Mouse (Mus musculus): ENCODE data around the gene Vmn1r175. TPM values are rescaled to one million over a fixed set of nuclear protein-coding genes. Genes with fewer than 3 reads are reported as not detected.

The Vmn1r175 gene
- polyA plus RNA-seq (2015; fragmentation: Nextera tagmentation; extraction: Ambion mirVana): not detected in 2 replicates

GRCm38 (mm10) chr7:23810543-23810942, at the start of gene Vmn1r175:
Gene Vmn1r175 (minus strand): TSS chr7:23810643.

GRCm38 (mm10) chr7:23837272-23837671, 26.8 kb upstream of the Vmn1r175 start, which contains the start of gene Vmn1r176:
Gene Vmn1r176 (minus strand): TSS chr7:23837372.

Other genes with a start within 250 kb of the Vmn1r175 start
- not detected in 2 replicates for gene Vmn1r169, start 235.1 kb downstream of the Vmn1r175 start, polyA plus RNA-seq (2015; fragmentation: Nextera tagmentation; extraction: Ambion mirVana)
- gene Vmn1r170, start 204.5 kb downstream of the Vmn1r175 start, polyA plus RNA-seq (2015; fragmentation: Nextera tagmentation; extraction: Ambion mirVana): not detected in 2 replicates
- not detected in 2 replicates for gene Vmn1r171, start 179.9 kb downstream of the Vmn1r175 start, polyA plus RNA-seq (2015; fragmentation: Nextera tagmentation; extraction: Ambion mirVana)
- not detected in 2 replicates for gene Vmn1r172, start 152.3 kb downstream of the Vmn1r175 start, polyA plus RNA-seq (2015; fragmentation: Nextera tagmentation; extraction: Ambion mirVana)
- not detected in 2 replicates for gene Vmn1r173, start 109.9 kb downstream of the Vmn1r175 start, polyA plus RNA-seq (2015; fragmentation: Nextera tagmentation; extraction: Ambion mirVana)
- gene Vmn1r174, start 58.4 kb downstream of the Vmn1r175 start, polyA plus RNA-seq (2015; fragmentation: Nextera tagmentation; extraction: Ambion mirVana): not detected in 2 replicates
- gene Vmn1r176, start 26.7 kb upstream of the Vmn1r175 start, polyA plus RNA-seq (2015; fragmentation: Nextera tagmentation; extraction: Ambion mirVana): not detected in 2 replicates
- not detected in 2 replicates for gene Vmn1r177, start 55.8 kb upstream of the Vmn1r175 start, polyA plus RNA-seq (2015; fragmentation: Nextera tagmentation; extraction: Ambion mirVana)
- not detected in 2 replicates for gene Vmn1r178, start 81.4 kb upstream of the Vmn1r175 start, polyA plus RNA-seq (2015; fragmentation: Nextera tagmentation; extraction: Ambion mirVana)
- gene Vmn1r179, start 116.3 kb upstream of the Vmn1r175 start, polyA plus RNA-seq (2015; fragmentation: Nextera tagmentation; extraction: Ambion mirVana): not detected in 2 replicates
- not detected in 2 replicates for gene Vmn1r180, start 140.0 kb upstream of the Vmn1r175 start, polyA plus RNA-seq (2015; fragmentation: Nextera tagmentation; extraction: Ambion mirVana)
- gene Vmn1r181, start 164.0 kb upstream of the Vmn1r175 start, polyA plus RNA-seq (2015; fragmentation: Nextera tagmentation; extraction: Ambion mirVana): not detected in 2 replicates
- not detected in 2 replicates for gene V1rd19, start 191.0 kb upstream of the Vmn1r175 start, polyA plus RNA-seq (2015; fragmentation: Nextera tagmentation; extraction: Ambion mirVana)
- not detected in 2 replicates for gene Vmn1r183, start 242.6 kb upstream of the Vmn1r175 start, polyA plus RNA-seq (2015; fragmentation: Nextera tagmentation; extraction: Ambion mirVana)

Data from urinary bladder, postnatal 0 days (tissue).